Mouse (Mus musculus): ENCODE results near the gene Vill. TPM values are rescaled to one million over a fixed set of nuclear protein-coding genes. Genes with fewer than 3 reads are reported as not detected.

Vill gene
- polyA plus RNA-seq, 1 experiment from 2014 or later, result 43.0 TPM

- Histone ChIP-seq H3K4me3 (replicated peaks; ENCODE audit: low read length) (no peak overlapping the region), H3K36me3 (ENCODE audit: control insufficient read depth, insufficient read depth, low read length) (no peaks in the 10 kb centered on the region), H3K4me1 (ENCODE audit: control insufficient read depth, insufficient read depth, low read length) (peaks cover 19% of the 10 kb centered on the region), H3K27ac (ENCODE audit: low read length) (peak overlapping the region; percentile 85), H3K9me3 (replicated peaks; ENCODE audit: control insufficient read depth, low read length) (no peaks in the 10 kb centered on the region), H3K9ac (ENCODE audit: low read length) (peak overlapping the region; percentile 82; the same call in 1 of the 2 replicates), H3K27me3 (ENCODE audit: control insufficient read depth, insufficient read depth, low read length) (no peaks in the 10 kb centered on the region; the same call in 1 of the 2 replicates), H3K4me2 (ENCODE audit: low read depth, low read length) (no peak overlapping the region)
- peak; percentile 12; the same call in 1 of the 2 replicates for ATAC-seq (ENCODE audit: insufficient read depth, low FRiP score)
- WGBS, result 66% methylated on average over 13 of the region's 13 CpGs
Measured at GRCm38 (mm10) chr9:119094462-119095109, 42.0 kb downstream of the Vill start.

- no peak overlapping the region for H3K4me2 ChIP-seq (ENCODE audit: low read depth, low read length)
- no peak overlapping the region for H3K27ac ChIP-seq (ENCODE audit: low read length)
- no peak overlapping the region for H3K4me3 ChIP-seq (replicated peaks; ENCODE audit: low read length)
- ATAC-seq (ENCODE audit: insufficient read depth, low FRiP score), result no peak
- no peaks in the 10 kb centered on the region for H3K36me3 ChIP-seq (ENCODE audit: control insufficient read depth, insufficient read depth, low read length)
- H3K27me3 ChIP-seq (ENCODE audit: control insufficient read depth, insufficient read depth, low read length), result no peaks in the 10 kb centered on the region; the same call in 1 of the 2 replicates
- no peaks in the 10 kb centered on the region for H3K9me3 ChIP-seq (replicated peaks; ENCODE audit: control insufficient read depth, low read length)
- no peaks in the 10 kb centered on the region for H3K4me1 ChIP-seq (ENCODE audit: control insufficient read depth, insufficient read depth, low read length)
- 13% methylated on average over 15 of the region's 15 CpGs for WGBS
- H3K9ac ChIP-seq (ENCODE audit: low read length), result no peak overlapping the region
Measured at GRCm38 (mm10) chr9:119100177-119100898, 47.8 kb downstream of the Vill start.

GRCm38 (mm10) chr9:119101992-119102782 is 49.6 kb downstream of the Vill start, which contains the start of gene Dlec1:
Dlec1 (plus strand) TSS chr9:119102478.
- H3K27me3 ChIP-seq (ENCODE audit: control insufficient read depth, insufficient read depth, low read length), result no peaks in the 10 kb centered on the region
- ATAC-seq (ENCODE audit: insufficient read depth, low FRiP score), result peak; percentile 89
- H3K4me1 ChIP-seq (ENCODE audit: control insufficient read depth, insufficient read depth, low read length), result no peaks in the 10 kb centered on the region
- peak within 1 kb of the TSS; percentile 64 for H3K9ac ChIP-seq (ENCODE audit: low read length)
- peak within 1 kb of the TSS; percentile 30; the same call in 1 of the 2 replicates for H3K27ac ChIP-seq (ENCODE audit: low read length)
- WGBS, result 3% methylated on average over 44 of the region's 44 CpGs
- no peaks in the 10 kb centered on the region for H3K9me3 ChIP-seq (replicated peaks; ENCODE audit: control insufficient read depth, low read length)
- H3K36me3 ChIP-seq (ENCODE audit: control insufficient read depth, insufficient read depth, low read length), result no peaks in the 10 kb centered on the region
- H3K4me2 ChIP-seq (ENCODE audit: low read depth, low read length), result peak within 1 kb of the TSS; percentile 92
- peak within 1 kb of the TSS; percentile 58 for H3K4me3 ChIP-seq (replicated peaks; ENCODE audit: low read length)

- no peak for ATAC-seq (ENCODE audit: insufficient read depth, low FRiP score)
Measured at GRCm38 (mm10) chr9:119102783-119103113, 50.2 kb downstream of the Vill start.

GRCm38 (mm10) chr9:119107566-119107965 is 55.0 kb downstream of the Vill start:
- Histone ChIP-seq H3K4me1 (ENCODE audit: control insufficient read depth, insufficient read depth, low read length) (0 out of 2 replicates have a peak, but pooled peaks cover 10% of the 10 kb centered on the region), H3K9ac (ENCODE audit: low read length) (no peak overlapping the region), H3K4me2 (ENCODE audit: low read depth, low read length) (no peak overlapping the region), H3K36me3 (ENCODE audit: control insufficient read depth, insufficient read depth, low read length) (no peaks in the 10 kb centered on the region), H3K27ac (ENCODE audit: low read length) (no peak overlapping the region), H3K9me3 (replicated peaks; ENCODE audit: control insufficient read depth, low read length) (no peaks in the 10 kb centered on the region), H3K27me3 (ENCODE audit: control insufficient read depth, insufficient read depth, low read length) (no peaks in the 10 kb centered on the region), H3K4me3 (replicated peaks; ENCODE audit: low read length) (no peak overlapping the region)
- 90% methylated on average over 4 of the region's 4 CpGs for WGBS
- no peak for ATAC-seq (ENCODE audit: insufficient read depth, low FRiP score)

More at GRCm38 (mm10) chr9:119102783-119103113, 50.2 kb downstream of the Vill start:
- H3K4me1 ChIP-seq (ENCODE audit: control insufficient read depth, insufficient read depth, low read length), result no peaks in the 10 kb centered on the region
- 2% methylated on average over 19 of the region's 19 CpGs for WGBS
- H3K36me3 ChIP-seq (ENCODE audit: control insufficient read depth, insufficient read depth, low read length), result no peaks in the 10 kb centered on the region
- peak overlapping the region; percentile 64 for H3K9ac ChIP-seq (ENCODE audit: low read length)
- no peak overlapping the region for H3K27ac ChIP-seq (ENCODE audit: low read length)
- H3K27me3 ChIP-seq (ENCODE audit: control insufficient read depth, insufficient read depth, low read length), result no peaks in the 10 kb centered on the region
- peak overlapping the region; percentile 58 for H3K4me3 ChIP-seq (replicated peaks; ENCODE audit: low read length)
- no peaks in the 10 kb centered on the region for H3K9me3 ChIP-seq (replicated peaks; ENCODE audit: control insufficient read depth, low read length)
- H3K4me2 ChIP-seq (ENCODE audit: low read depth, low read length), result peak overlapping the region; percentile 92

- 57% methylated on average over 12 of the region's 12 CpGs for WGBS
- no peak overlapping the region for H3K4me3 ChIP-seq (replicated peaks; ENCODE audit: low read length)
- H3K36me3 ChIP-seq (ENCODE audit: control insufficient read depth, insufficient read depth, low read length), result no peaks in the 10 kb centered on the region
- H3K27me3 ChIP-seq (ENCODE audit: control insufficient read depth, insufficient read depth, low read length), result no peaks in the 10 kb centered on the region
- no peak for ATAC-seq (ENCODE audit: insufficient read depth, low FRiP score)
- 0 out of 2 replicates have a peak, but pooled peaks cover 10% of the 10 kb centered on the region for H3K4me1 ChIP-seq (ENCODE audit: control insufficient read depth, insufficient read depth, low read length)
- H3K4me2 ChIP-seq (ENCODE audit: low read depth, low read length), result no peak overlapping the region
- no peak overlapping the region for H3K27ac ChIP-seq (ENCODE audit: low read length)
- H3K9me3 ChIP-seq (replicated peaks; ENCODE audit: control insufficient read depth, low read length), result no peaks in the 10 kb centered on the region
- H3K9ac ChIP-seq (ENCODE audit: low read length), result no peak overlapping the region
Measured at GRCm38 (mm10) chr9:119109685-119110353, 57.2 kb downstream of the Vill start.

- Histone ChIP-seq H3K27ac (ENCODE audit: low read length) (peak overlapping the region; percentile 8; the same call in 1 of the 2 replicates), H3K9me3 (replicated peaks; ENCODE audit: control insufficient read depth, low read length) (no peaks in the 10 kb centered on the region), H3K4me2 (ENCODE audit: low read depth, low read length) (no peak overlapping the region), H3K4me3 (replicated peaks; ENCODE audit: low read length) (no peak overlapping the region), H3K4me1 (ENCODE audit: control insufficient read depth, insufficient read depth, low read length) (0 out of 2 replicates have a peak, but pooled peaks cover 10% of the 10 kb centered on the region), H3K27me3 (ENCODE audit: control insufficient read depth, insufficient read depth, low read length) (no peaks in the 10 kb centered on the region), H3K9ac (ENCODE audit: low read length) (no peak overlapping the region), H3K36me3 (ENCODE audit: control insufficient read depth, insufficient read depth, low read length) (no peaks in the 10 kb centered on the region)
- no peak for ATAC-seq (ENCODE audit: insufficient read depth, low FRiP score)
- WGBS, result 38% methylated on average over 3 of the region's 3 CpGs
Measured at GRCm38 (mm10) chr9:119110640-119111039, 58.1 kb downstream of the Vill start.

GRCm38 (mm10) chr9:119114911-119115310 is 62.3 kb downstream of the Vill start:
- Histone ChIP-seq H3K27ac (ENCODE audit: low read length) (no peak overlapping the region), H3K9me3 (replicated peaks; ENCODE audit: control insufficient read depth, low read length) (no peaks in the 10 kb centered on the region), H3K4me2 (ENCODE audit: low read depth, low read length) (no peak overlapping the region), H3K9ac (ENCODE audit: low read length) (no peak overlapping the region), H3K27me3 (ENCODE audit: control insufficient read depth, insufficient read depth, low read length) (no peaks in the 10 kb centered on the region), H3K4me3 (replicated peaks; ENCODE audit: low read length) (no peak overlapping the region), H3K36me3 (ENCODE audit: control insufficient read depth, insufficient read depth, low read length) (no peaks in the 10 kb centered on the region), H3K4me1 (ENCODE audit: control insufficient read depth, insufficient read depth, low read length) (0 out of 2 replicates have a peak, but pooled peaks cover 9% of the 10 kb centered on the region)
- WGBS, result 81% methylated on average over 17 of the region's 17 CpGs
- ATAC-seq (ENCODE audit: insufficient read depth, low FRiP score), result no peak
